8 mouse cellular contexts compared by ENCODE assay signal in the genomic region with DNA sequence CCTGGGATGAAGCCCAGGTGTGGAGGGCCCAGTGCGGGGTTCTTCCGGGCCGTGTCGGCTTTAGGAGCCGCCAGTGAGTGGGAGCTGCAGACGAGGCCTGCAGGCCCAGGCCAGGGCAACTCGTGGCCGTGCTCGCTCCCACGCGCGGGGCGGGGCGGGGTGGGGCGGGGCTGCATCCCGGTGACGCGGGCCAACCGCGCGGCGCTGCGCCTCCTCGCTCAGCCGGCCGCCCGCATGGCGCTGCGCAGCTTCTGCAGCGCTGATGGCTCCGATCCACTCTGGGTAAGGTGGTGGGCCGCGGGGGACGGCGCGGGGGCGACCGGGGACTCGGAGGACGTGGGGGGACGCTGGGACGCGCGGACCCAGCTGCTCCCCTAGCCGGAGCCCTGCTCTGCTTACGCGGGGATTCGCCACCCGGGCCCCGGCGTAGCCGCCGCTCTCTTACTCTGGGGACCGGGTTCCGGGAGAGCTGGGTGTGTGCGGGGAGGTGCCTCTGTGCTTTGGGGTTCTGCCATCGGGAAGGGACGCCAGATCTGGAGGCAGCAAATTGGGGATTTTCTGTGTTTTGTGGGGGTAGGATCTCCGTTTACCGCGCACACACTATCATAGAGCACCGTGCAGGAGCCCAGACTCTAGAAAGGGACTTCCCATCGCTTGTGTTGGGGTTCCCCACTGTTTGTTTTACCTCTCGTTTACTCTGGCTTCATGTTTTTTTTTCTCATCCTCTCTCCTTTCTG. TPM values are rescaled to one million over a fixed set of nuclear protein-coding genes. Genes with fewer than 3 reads are reported as not detected.
DNase-seq lines count a peak whose midpoint lies in the region; ATAC-seq and TF ChIP-seq lines count a peak whose summit lies in the region.

Gene Abcc1, plus strand, starts transcription at position 197 of the 737 bp plus-strand sequence.

- TF ChIP-seq CTCF in G1E (IDR thresholded peaks at IDR 0.05; ENCODE audit: low read depth, low read length), result no peak

- DNase-seq in G1E (ENCODE audit: low spot score), result peak; percentile 64
- DNase-seq in cerebellum, adult 8-10 months, result peak; percentile 78
- DNase-seq in layer of hippocampus, postnatal 10 days (ENCODE audit: low spot score in 2 of 2), result peak; percentile 72 to 83
- DNase-seq in lung, postnatal 10 days, result peak; percentile 71
- peak; percentile 78 for DNase-seq in ovary, postnatal 36 days (ENCODE audit: low spot score)
- DNase-seq in thymus, postnatal 14 days, result peak; percentile 73

- peaks cover 84% of the 10 kb centered on the region for H3K4me1 ChIP-seq in G1E (ENCODE audit: insufficient read depth, low read depth, low read length)

- no peaks in the 10 kb centered on the region for H3K9me3 ChIP-seq in G1E (replicated peaks)

- H3K27me3 ChIP-seq in G1E (ENCODE audit: insufficient read depth, low read length), result no peaks in the 10 kb centered on the region

- peak; percentile 28 for ATAC-seq in G1E (ENCODE audit: extremely low read depth, insufficient number of reproducible peaks, low FRiP score, poor library complexity, severe bottlenecking)
- ATAC-seq in frontal cortex, adult (ENCODE audit: low TSS enrichment), result peak; percentile 92
- peak; percentile 39 to 61; a peak in 3 of 4 replicates for ATAC-seq in hematopoietic stem cell, adult 5-6 weeks (replicated peaks in 1 of 2; ENCODE audit: insufficient read depth in 1 of 2, low FRiP score in 2 of 2, low TSS enrichment in 1 of 2, low read depth in 1 of 2, poor library complexity in 2 of 2, severe bottlenecking in 2 of 2)

- H3K36me3 ChIP-seq in G1E (replicated peaks), result peaks cover 34% of the 10 kb centered on the region

- peak within 1 kb of the TSS; percentile 84 for H3K4me3 ChIP-seq in G1E (ENCODE audit: low read depth, low read length)

RNA-seq across cellular contexts. Expression of gene Abcc1, which starts in this region (rescaled TPM):
- total RNA-seq in G1E (2014; fragmentation: Nextera tagmentation) (49.0 and 69.5 TPM in 2 replicates), G1E (2017) (32.6 and 36.8 TPM in 2 replicates)
- polyA plus RNA-seq in G1E (2012), result 4.0 and 5.1 TPM in 2 replicates
- 56.7 and 59.1 TPM in 2 replicates for total RNA-seq in hematopoietic stem cell, adult 5-6 weeks (2017)
- total RNA-seq in layer of hippocampus, postnatal 10 days (2021), result 10 to 100 TPM; 17.7 to 20.4 TPM

Comparison
In these comparisons a context has a peak if more than half of its experiments do, and no peak if none do; other contexts are left out.
1. Peak in every context shown above with its lines: DNase-seq, ATAC-seq and H3K4me3 ChIP-seq.
2. ATAC-seq: peak in every context shown above with its lines; median percentile 92 in frontal cortex, adult; 50 in hematopoietic stem cell, adult 5-6 weeks; 28 in G1E.